Mouse (Mus musculus) MEL (cell line): ENCODE results near the gene Gcsam. TPM values are rescaled to one million over a fixed set of nuclear protein-coding genes. Genes with fewer than 3 reads are reported as not detected.
A peak's percentile ranks its signal among the peaks of the same experiment; 100 is the strongest.

Source experiments
- DNase-seq: peaks from one replicate; pipeline ENCODE4 v3.0.0; 2011; ENCODE audit warnings: low read depth, low spot score
- H3K27ac ChIP-seq: 2 replicates; pipeline ENCODE4 v1.5.1; 2012; ENCODE audit warnings: low read depth, mild to moderate bottlenecking, control low read depth, low read length, moderate library complexity; ENCODE audit not compliant: control insufficient read depth
- H3K27me3 ChIP-seq, 2 experiments: fragments of 150-350 bp in 1 of 2; sonication (generic) in 1 of 2; 2 replicates each; pipeline ENCODE4 v1.6.1; 2012; ENCODE audit warnings: low read length in 2 of 2, mild to moderate bottlenecking in 2 of 2, improper control_type of control experiment in 1 of 2, moderate library complexity in 1 of 2; ENCODE audit not compliant: insufficient read depth in 2 of 2, control insufficient read depth in 1 of 2
- H3K36me3 ChIP-seq, 2 experiments: 2 replicates each; pipeline ENCODE4 v1.6.1; 2012 to 2014; ENCODE audit warnings: low read length in 2 of 2, improper control_type of control experiment in 1 of 2, inconsistent platforms in 1 of 2, mild to moderate bottlenecking in 1 of 2; ENCODE audit not compliant: insufficient read depth in 2 of 2, control insufficient read depth in 1 of 2
- H3K4me1 ChIP-seq, 2 experiments: fragments of 150-350 bp in 1 of 2; sonication (generic) in 1 of 2; 2 replicates each; pipeline ENCODE4 v1.6.1; 2012; ENCODE audit warnings: low read length in 2 of 2, improper control_type of control experiment in 1 of 2, mild to moderate bottlenecking in 1 of 2; ENCODE audit not compliant: insufficient read depth in 2 of 2, control insufficient read depth in 1 of 2
- H3K4me3 ChIP-seq, 2 experiments: fragments of 150-350 bp in 1 of 2; sonication (generic) in 1 of 2; 2 replicates each; pipeline ENCODE4 v1.5.1; 2012; ENCODE audit warnings: low read depth in 2 of 2, low read length in 2 of 2, mild to moderate bottlenecking in 2 of 2, moderate library complexity in 2 of 2, control low read depth in 1 of 2, improper control_type of control experiment in 1 of 2; ENCODE audit not compliant: control insufficient read depth in 1 of 2, insufficient read depth in 1 of 2
- H3K79me2 ChIP-seq: 2 replicates; pipeline ENCODE4 v1.6.1; 2012; ENCODE audit warnings: mild to moderate bottlenecking, low read length, moderate library complexity; ENCODE audit not compliant: control insufficient read depth, poor library complexity, insufficient read depth
- H3K9ac ChIP-seq: 2 replicates; pipeline ENCODE4 v1.6.1; 2012; ENCODE audit warnings: low read depth, mild to moderate bottlenecking, control low read depth, low read length, moderate library complexity; ENCODE audit not compliant: control insufficient read depth, poor library complexity, severe bottlenecking
- H3K9me3 ChIP-seq: fragments of 150-350 bp; sonication (generic); replicated peaks from 2 replicates; pipeline ENCODE4 v1.6.1; 2012; ENCODE audit warnings: mild to moderate bottlenecking, low read length, improper control_type of control experiment, moderate library complexity; ENCODE audit not compliant: insufficient read depth
- BHLHE40 ChIP-seq: IDR thresholded peaks from 2 replicates; pipeline ENCODE4 v1.6.1; 2012; ENCODE audit warnings: low read depth, mild to moderate bottlenecking, inconsistent platforms, low read length, improper control_type of control experiment, borderline replicate concordance
- EP300 ChIP-seq, 2 experiments: IDR thresholded peaks; 2 replicates each; pipeline ENCODE4 v1.6.1; 2011; ENCODE audit warnings: improper control_type of control experiment in 2 of 2, low read length in 2 of 2, low read depth in 1 of 2, mild to moderate bottlenecking in 1 of 2
- GATA1 ChIP-seq: IDR thresholded peaks from 2 replicates; pipeline ENCODE4 v1.6.1; 2011; ENCODE audit warnings: low read depth, low read length, improper control_type of control experiment
- HCFC1 ChIP-seq: IDR thresholded peaks from 2 replicates; pipeline ENCODE4 v1.6.1; 2012; ENCODE audit warnings: low read depth, mild to moderate bottlenecking, inconsistent platforms, low read length, improper control_type of control experiment, moderate library complexity
- MAZ ChIP-seq: IDR thresholded peaks from 2 replicates; pipeline ENCODE4 v1.6.1; 2012; ENCODE audit warnings: low read depth, mild to moderate bottlenecking, inconsistent platforms, low read length, improper control_type of control experiment
- MYB ChIP-seq: IDR thresholded peaks from 2 replicates; pipeline ENCODE4 v1.6.1; 2011; ENCODE audit warnings: mild to moderate bottlenecking, low read depth, low read length, improper control_type of control experiment
- NRF1 ChIP-seq: IDR thresholded peaks from 2 replicates; pipeline ENCODE4 v1.6.1; 2014; ENCODE audit warnings: low read depth, mild to moderate bottlenecking, inconsistent platforms, low read length, improper control_type of control experiment, moderate library complexity; ENCODE audit not compliant: poor library complexity, insufficient read depth, severe bottlenecking
- SIN3A ChIP-seq: IDR thresholded peaks from 2 replicates; pipeline ENCODE4 v1.6.1; 2012; ENCODE audit warnings: low read length, improper control_type of control experiment, inconsistent platforms
- SMC3 ChIP-seq: IDR thresholded peaks from 2 replicates; pipeline ENCODE4 v1.6.1; 2011; ENCODE audit warnings: low read depth, low read length, improper control_type of control experiment
- TCF12 ChIP-seq: IDR thresholded peaks from 2 replicates; pipeline ENCODE4 v1.6.1; 2014; ENCODE audit warnings: low read depth, mild to moderate bottlenecking, inconsistent platforms, low read length, improper control_type of control experiment, moderate library complexity
- ZNF384 ChIP-seq: IDR thresholded peaks from 2 replicates; pipeline ENCODE4 v1.6.1; 2012; ENCODE audit warnings: low read depth, mild to moderate bottlenecking, inconsistent platforms, low read length, improper control_type of control experiment
- polyA plus RNA-seq, 2 experiments: library from polyadenylated mRNA; stranded (reverse) in 1 of 2; unstranded in 1 of 2; fragments of >175 nt in 1 of 2; fragments of >200 nt in 1 of 2; gene quantifications; 2 replicates each; pipeline versions ENCODE4 v1.2.1 to v1.2.4; 2012; ENCODE audit warnings: low replicate concordance in 2 of 2, low read depth in 1 of 2; ENCODE audit not compliant: insufficient read length in 2 of 2, insufficient read depth in 1 of 2, missing spikeins in 1 of 2
- total RNA-seq: library from RNA; depleted of rRNA; stranded (reverse); fragments of 300-350 nt; gene quantifications from 2 replicates; pipeline ENCODE4 v1.2.3, GENCODE M21; 2012

Gcsam gene
- total and polyA plus RNA-seq, 3 experiments, result not detected

GRCm38 (mm10) chr16:45657574-45658159 lies 47.5 kb downstream of the Gcsam start:
- H3K27ac ChIP-seq, result no peak overlapping the region
- H3K4me3 ChIP-seq, result no peak overlapping the region
- TF ChIP-seq GATA1 (peak; percentile 45; the same call in 1 of the 2 replicates), MAZ (no peak), ZNF384 (0 out of 2 replicates have a peak, but pooled peaks have one; percentile 17), EP300 (IDR thresholded peaks at IDR 0.05; ENCODE audit: low read depth in 1 of 2, low read length in 2 of 2) (peak; percentile 35 to 63; a peak in 3 of 4 replicates), MYB (no peak), TCF12 (peak; percentile 40; the same call in 1 of the 2 replicates)
- no peaks in the 10 kb centered on the region for H3K79me2 ChIP-seq
- H3K4me1 ChIP-seq, result peaks cover 7 to 10% of the 10 kb centered on the region in 2 experiments
- H3K9ac ChIP-seq, result no peak overlapping the region
- H3K36me3 ChIP-seq, result peaks cover 0 to 12% of the 10 kb centered on the region in 2 experiments; a peak in 2 of 4 replicates
- peak; percentile 35 for DNase-seq
- no peaks in the 10 kb centered on the region for H3K27me3 ChIP-seq
- H3K9me3 ChIP-seq, result no peaks in the 10 kb centered on the region

DNA sequence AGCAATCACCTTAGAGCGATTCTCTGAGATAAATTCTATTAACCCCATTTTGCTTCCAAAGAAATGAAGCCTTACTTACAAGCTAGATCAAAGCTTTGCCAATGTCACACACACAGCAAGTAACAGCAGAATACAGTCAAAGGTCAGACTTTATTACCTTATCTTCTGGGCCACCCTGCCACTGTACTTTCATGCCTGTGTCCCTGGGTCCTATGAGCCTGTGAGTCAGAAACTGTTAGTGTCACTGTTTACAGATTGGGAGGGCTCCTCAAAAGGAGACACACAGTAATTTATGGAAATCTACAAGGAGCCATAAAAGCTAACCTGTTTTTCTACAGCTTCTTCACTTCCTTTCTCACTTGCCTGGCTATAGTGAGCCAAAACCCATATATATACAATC lies 48.1 kb downstream of the Gcsam start:
- H3K4me1 ChIP-seq, result peaks cover 7 to 10% of the 10 kb centered on the region in 2 experiments
- H3K4me3 ChIP-seq, result no peak overlapping the region
- H3K27me3 ChIP-seq, result no peaks in the 10 kb centered on the region
- peaks cover 0 to 14% of the 10 kb centered on the region in 2 experiments; a peak in 2 of 4 replicates for H3K36me3 ChIP-seq
- H3K27ac ChIP-seq, result no peak overlapping the region
- TF ChIP-seq HCFC1, result no peak
- TF ChIP-seq SIN3A, result no peak
- TF ChIP-seq MAZ, result no peak
- no peak for TF ChIP-seq SMC3
- no peak for TF ChIP-seq NRF1
- TF ChIP-seq, all 39 proteins: peak for 0
- Histone ChIP-seq H3K9ac (no peak overlapping the region), H3K9me3 (no peaks in the 10 kb centered on the region), H3K79me2 (no peaks in the 10 kb centered on the region)
- DNase-seq, result no peak

DNA sequence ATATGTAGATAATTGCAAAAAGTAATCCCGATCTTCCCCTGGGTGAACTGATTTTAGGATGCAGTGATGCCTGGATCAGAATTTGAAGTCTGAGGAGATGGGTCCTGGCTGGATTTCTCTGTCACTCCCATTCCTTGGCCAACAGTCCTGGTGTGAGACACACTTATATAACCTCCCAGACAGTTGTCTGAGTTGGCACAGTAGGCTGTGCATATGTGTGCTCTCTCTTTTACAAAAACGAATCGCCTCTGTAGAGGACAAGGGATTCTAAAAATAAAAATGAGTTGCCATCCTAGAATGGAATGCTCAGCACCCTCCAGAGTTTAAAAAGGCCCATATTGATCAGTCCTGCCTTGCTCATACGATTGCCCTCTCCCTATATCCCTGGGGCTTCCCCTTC lies 49.4 kb downstream of the Gcsam start:
- TF ChIP-seq BHLHE40, result no peak
- TF ChIP-seq, all 39 proteins: peak for 0
- H3K4me1 ChIP-seq, result peaks cover 7 to 10% of the 10 kb centered on the region in 2 experiments
- no peak overlapping the region for H3K4me3 ChIP-seq
- no peak overlapping the region for H3K27ac ChIP-seq
- H3K9me3 ChIP-seq, result no peaks in the 10 kb centered on the region
- H3K79me2 ChIP-seq, result no peaks in the 10 kb centered on the region
- no peak overlapping the region for H3K9ac ChIP-seq
- H3K27me3 ChIP-seq, result no peaks in the 10 kb centered on the region
- no peak for DNase-seq
- H3K36me3 ChIP-seq, result peaks cover 0 to 14% of the 10 kb centered on the region in 2 experiments; a peak in 2 of 4 replicates
